Mouse (Mus musculus) forebrain, embryonic 12.5 days (tissue): ENCODE data around the gene Usp39. TPM values are rescaled to one million over a fixed set of nuclear protein-coding genes. Genes with fewer than 3 reads are reported as not detected.

Source experiments
- ATAC-seq: fragments of 200-750 bp; cut with Nextera tagmentation; 2 replicates; pipeline ENCODE4 v1.8.0; 2017; ENCODE audit warnings: moderate TSS enrichment; ENCODE audit not compliant: low FRiP score
- H3K27ac ChIP-seq: fragments of 300-500 bp; sonication (generic); 2 replicates; pipeline ENCODE4 v1.5.1; 2016; ENCODE audit warnings: mild to moderate bottlenecking
- H3K27me3 ChIP-seq: fragments of 300-500 bp; sonication (generic); 2 replicates; pipeline ENCODE4 v1.6.1; 2016; ENCODE audit warnings: mild to moderate bottlenecking
- H3K36me3 ChIP-seq: fragments of 300-500 bp; sonication (generic); replicated peaks from 2 replicates; pipeline ENCODE4 v1.6.1; 2016; ENCODE audit warnings: mild to moderate bottlenecking
- H3K4me1 ChIP-seq: fragments of 300-500 bp; sonication (generic); 2 replicates; pipeline ENCODE4 v1.6.1; 2016
- H3K4me2 ChIP-seq: fragments of 300-500 bp; sonication (generic); 2 replicates; pipeline ENCODE4 v1.6.1; 2016; ENCODE audit warnings: mild to moderate bottlenecking, moderate library complexity
- H3K4me3 ChIP-seq: fragments of 300-500 bp; sonication (generic); replicated peaks from 2 replicates; pipeline ENCODE4 v1.5.1; 2016; ENCODE audit warnings: mild to moderate bottlenecking
- H3K9ac ChIP-seq: fragments of 300-500 bp; sonication (generic); 2 replicates; pipeline ENCODE4 v1.6.1; 2016; ENCODE audit warnings: mild to moderate bottlenecking
- H3K9me3 ChIP-seq: fragments of 300-500 bp; sonication (generic); 2 replicates; pipeline ENCODE4 v1.6.1; 2016
- WGBS: fragments of 180-500 bp; shearing (Covaris S2); methylation state at CpG from one replicate; pipeline ENCODE4 v1.1.7; 2016; 5-methylcytosine and 5-hydroxymethylcytosine counted together
- polyA plus RNA-seq: library from polyadenylated mRNA; unstranded; fragments of >200 nt; fragmentation: Nextera tagmentation; extraction: Ambion mirVana; gene quantifications from 2 replicates; pipeline ENCODE4 v1.2.1, GENCODE M21; 2016

Usp39 gene
- polyA plus RNA-seq, 1 experiment from 2014 or later, result 76.4 TPM

GRCm38 (mm10) chr6:72313124-72313867, 31.7 kb downstream of the Usp39 start:
- H3K27me3 ChIP-seq, result no peaks in the 10 kb centered on the region
- no peak for ATAC-seq
- WGBS, result 92% methylated on average over 11 of the region's 11 CpGs

GRCm38 (mm10) chr6:72312198-72312597, 32.8 kb downstream of the Usp39 start:
- no peak for ATAC-seq
- H3K27me3 ChIP-seq, result no peaks in the 10 kb centered on the region
- H3K9me3 ChIP-seq, result no peaks in the 10 kb centered on the region
- 96% methylated on average over 3 of the region's 3 CpGs for WGBS
- peaks cover 38% of the 10 kb centered on the region for H3K36me3 ChIP-seq
- no peak overlapping the region for H3K4me2 ChIP-seq
- no peaks in the 10 kb centered on the region for H3K4me1 ChIP-seq
- H3K4me3 ChIP-seq, result no peak overlapping the region
- H3K9ac ChIP-seq, result no peak overlapping the region
- no peak overlapping the region for H3K27ac ChIP-seq

More at GRCm38 (mm10) chr6:72313124-72313867, 31.7 kb downstream of the Usp39 start:
- Histone ChIP-seq H3K4me1 (no peaks in the 10 kb centered on the region), H3K4me2 (no peak overlapping the region), H3K9ac (no peak overlapping the region), H3K27ac (no peak overlapping the region), H3K36me3 (peaks cover 49% of the 10 kb centered on the region), H3K4me3 (no peak overlapping the region), H3K9me3 (no peaks in the 10 kb centered on the region)

- Histone ChIP-seq H3K36me3 (no peaks in the 10 kb centered on the region), H3K27me3 (no peaks in the 10 kb centered on the region), H3K4me3 (no peak overlapping the region), H3K9ac (no peak overlapping the region), H3K9me3 (no peaks in the 10 kb centered on the region), H3K4me2 (no peak overlapping the region), H3K27ac (no peak overlapping the region), H3K4me1 (no peaks in the 10 kb centered on the region)
- 55% methylated on average over 9 of the region's 9 CpGs for WGBS
- no peak for ATAC-seq
Observed at GRCm38 (mm10) chr6:72303510-72303909, 41.5 kb downstream of the Usp39 start.

- no peak overlapping the region for H3K4me2 ChIP-seq
- 90% methylated on average over 11 of the region's 11 CpGs for WGBS
- no peaks in the 10 kb centered on the region for H3K36me3 ChIP-seq
- no peaks in the 10 kb centered on the region for H3K9me3 ChIP-seq
- no peak overlapping the region for H3K4me3 ChIP-seq
- no peak overlapping the region for H3K9ac ChIP-seq
- H3K4me1 ChIP-seq, result no peaks in the 10 kb centered on the region
- no peaks in the 10 kb centered on the region for H3K27me3 ChIP-seq
- H3K27ac ChIP-seq, result no peak overlapping the region
- no peak for ATAC-seq
Observed at GRCm38 (mm10) chr6:72302349-72302925, 42.5 kb downstream of the Usp39 start.

GRCm38 (mm10) chr6:72297825-72298224, 47.2 kb downstream of the Usp39 start:
- no peak overlapping the region for H3K4me3 ChIP-seq
- H3K9ac ChIP-seq, result no peak overlapping the region
- 79% methylated on average over 3 of the region's 3 CpGs for WGBS
- ATAC-seq, result no peak
- no peaks in the 10 kb centered on the region for H3K9me3 ChIP-seq
- H3K4me2 ChIP-seq, result no peak overlapping the region
- no peaks in the 10 kb centered on the region for H3K36me3 ChIP-seq
- no peaks in the 10 kb centered on the region for H3K4me1 ChIP-seq
- no peaks in the 10 kb centered on the region for H3K27me3 ChIP-seq
- H3K27ac ChIP-seq, result no peak overlapping the region

- Histone ChIP-seq H3K4me2 (no peak overlapping the region), H3K9me3 (no peaks in the 10 kb centered on the region), H3K27me3 (no peaks in the 10 kb centered on the region), H3K4me3 (no peak overlapping the region), H3K4me1 (no peaks in the 10 kb centered on the region), H3K27ac (no peak overlapping the region), H3K36me3 (no peaks in the 10 kb centered on the region), H3K9ac (no peak overlapping the region)
- no peak for ATAC-seq
- 89% methylated on average over 12 of the region's 12 CpGs for WGBS
Observed at GRCm38 (mm10) chr6:72292972-72293651, 51.9 kb downstream of the Usp39 start.

- WGBS, result 85% methylated on average over 3 of the region's 3 CpGs
- no peak overlapping the region for H3K27ac ChIP-seq
Observed at GRCm38 (mm10) chr6:72289484-72289883, 55.5 kb downstream of the Usp39 start.

GRCm38 (mm10) chr6:72283914-72284313, 61.1 kb downstream of the Usp39 start:
- H3K9me3 ChIP-seq, result no peaks in the 10 kb centered on the region
- no peak overlapping the region for H3K9ac ChIP-seq
- WGBS, result 25% methylated on average over 4 of the region's 4 CpGs
- ATAC-seq, result no peak
- peaks cover 5% of the 10 kb centered on the region; the same call in 1 of the 2 replicates for H3K4me1 ChIP-seq
- no peak overlapping the region for H3K27ac ChIP-seq
- H3K36me3 ChIP-seq, result no peaks in the 10 kb centered on the region
- no peak overlapping the region for H3K4me3 ChIP-seq
- H3K27me3 ChIP-seq, result no peaks in the 10 kb centered on the region
- no peak overlapping the region for H3K4me2 ChIP-seq

More at GRCm38 (mm10) chr6:72289484-72289883, 55.5 kb downstream of the Usp39 start:
- H3K4me1 ChIP-seq, result peaks cover 5% of the 10 kb centered on the region; the same call in 1 of the 2 replicates
- no peak overlapping the region for H3K4me3 ChIP-seq
- no peaks in the 10 kb centered on the region for H3K9me3 ChIP-seq
- H3K36me3 ChIP-seq, result no peaks in the 10 kb centered on the region
- H3K4me2 ChIP-seq, result no peak overlapping the region
- ATAC-seq, result no peak
- H3K27me3 ChIP-seq, result no peaks in the 10 kb centered on the region
- H3K9ac ChIP-seq, result no peak overlapping the region

- no peak for ATAC-seq
- H3K4me3 ChIP-seq, result no peak overlapping the region
- H3K9ac ChIP-seq, result no peak overlapping the region
- WGBS, result 79% methylated on average over 7 of the region's 7 CpGs
- H3K4me1 ChIP-seq, result no peaks in the 10 kb centered on the region
- no peaks in the 10 kb centered on the region for H3K36me3 ChIP-seq
- H3K9me3 ChIP-seq, result no peaks in the 10 kb centered on the region
- H3K27ac ChIP-seq, result no peak overlapping the region
- no peak overlapping the region for H3K4me2 ChIP-seq
- no peaks in the 10 kb centered on the region for H3K27me3 ChIP-seq
Observed at GRCm38 (mm10) chr6:72280410-72280998, 64.5 kb downstream of the Usp39 start.

- Histone ChIP-seq H3K27ac (no peak overlapping the region), H3K36me3 (no peaks in the 10 kb centered on the region), H3K27me3 (no peaks in the 10 kb centered on the region), H3K4me1 (no peaks in the 10 kb centered on the region), H3K4me2 (no peak overlapping the region), H3K9me3 (no peaks in the 10 kb centered on the region), H3K4me3 (no peak overlapping the region), H3K9ac (no peak overlapping the region)
- 84% methylated on average over 7 of the region's 7 CpGs for WGBS
- no peak for ATAC-seq
Observed at GRCm38 (mm10) chr6:72279505-72279904, 65.5 kb downstream of the Usp39 start.

GRCm38 (mm10) chr6:72278835-72279234, 66.1 kb downstream of the Usp39 start:
- H3K4me2 ChIP-seq, result no peak overlapping the region
- H3K9me3 ChIP-seq, result no peaks in the 10 kb centered on the region
- no peaks in the 10 kb centered on the region for H3K27me3 ChIP-seq
- no peak for ATAC-seq
- WGBS, result 77% methylated on average over 4 of the region's 4 CpGs
- H3K4me1 ChIP-seq, result no peaks in the 10 kb centered on the region
- no peaks in the 10 kb centered on the region for H3K36me3 ChIP-seq
- no peak overlapping the region for H3K9ac ChIP-seq
- no peak overlapping the region for H3K4me3 ChIP-seq
- no peak overlapping the region for H3K27ac ChIP-seq

GRCm38 (mm10) chr6:72277508-72278166, 67.3 kb downstream of the Usp39 start:
- Histone ChIP-seq H3K9ac (no peak overlapping the region), H3K4me2 (no peak overlapping the region)

More at GRCm38 (mm10) chr6:72277508-72278166, 67.3 kb downstream of the Usp39 start:
- WGBS, result 82% methylated on average over 9 of the region's 9 CpGs
- Histone ChIP-seq H3K27ac (no peak overlapping the region), H3K4me1 (no peaks in the 10 kb centered on the region), H3K9me3 (no peaks in the 10 kb centered on the region), H3K4me3 (no peak overlapping the region), H3K36me3 (no peaks in the 10 kb centered on the region), H3K27me3 (no peaks in the 10 kb centered on the region)
- ATAC-seq, result no peak
